Mouse (Mus musculus): ENCODE results near the gene Lefty2.

The Lefty2 gene

DNA sequence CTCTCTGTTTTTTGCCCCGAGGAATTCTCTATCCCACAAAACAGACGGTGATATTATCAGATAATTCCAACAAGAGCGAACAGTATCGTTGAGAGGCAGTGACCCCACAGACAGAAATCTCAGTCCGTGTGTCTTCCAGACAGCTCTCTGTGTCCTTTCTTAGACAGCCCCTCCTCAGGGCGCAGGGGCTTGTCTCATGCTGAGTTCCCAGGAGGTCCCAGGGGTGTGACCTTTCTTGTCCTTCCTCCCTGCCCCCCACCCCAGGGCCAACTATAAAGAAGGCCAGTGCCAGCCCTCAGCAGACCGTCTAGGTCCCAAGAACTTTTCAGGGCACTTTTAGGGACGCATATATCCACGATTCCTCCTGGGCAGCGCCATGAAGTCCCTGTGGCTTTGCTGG lies at the start of gene Lefty2:
Gene Lefty2 (plus strand): TSS at position 301 of the 400 bp plus-strand sequence.
- no peak for TF ChIP-seq GATA4 (IDR thresholded peaks at IDR 0.05; ENCODE audit: insufficient replicate concordance, low read length)

DNA sequence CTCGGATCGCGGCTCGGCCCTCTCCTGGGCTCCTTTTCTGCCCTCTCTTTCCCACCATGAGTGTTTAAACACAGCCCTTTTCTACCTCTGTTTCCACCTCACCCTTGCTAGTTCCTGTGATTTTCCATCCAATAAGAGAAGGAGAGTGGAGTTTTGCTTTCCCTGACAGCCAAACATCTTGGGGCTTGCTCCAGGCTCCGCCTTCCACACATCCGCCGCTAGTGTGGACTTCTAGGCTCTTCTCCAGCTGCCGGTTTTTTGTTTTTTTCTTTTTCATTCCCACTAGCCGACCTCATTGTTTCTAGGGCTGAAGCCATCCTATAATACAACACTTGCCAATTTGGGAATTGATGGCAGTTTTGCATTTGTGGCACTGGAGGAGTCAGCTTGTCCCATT lies 44.8 kb upstream of the Lefty2 start:
- no peak for TF ChIP-seq GATA4 (IDR thresholded peaks at IDR 0.05; ENCODE audit: insufficient replicate concordance, low read length)

DNA sequence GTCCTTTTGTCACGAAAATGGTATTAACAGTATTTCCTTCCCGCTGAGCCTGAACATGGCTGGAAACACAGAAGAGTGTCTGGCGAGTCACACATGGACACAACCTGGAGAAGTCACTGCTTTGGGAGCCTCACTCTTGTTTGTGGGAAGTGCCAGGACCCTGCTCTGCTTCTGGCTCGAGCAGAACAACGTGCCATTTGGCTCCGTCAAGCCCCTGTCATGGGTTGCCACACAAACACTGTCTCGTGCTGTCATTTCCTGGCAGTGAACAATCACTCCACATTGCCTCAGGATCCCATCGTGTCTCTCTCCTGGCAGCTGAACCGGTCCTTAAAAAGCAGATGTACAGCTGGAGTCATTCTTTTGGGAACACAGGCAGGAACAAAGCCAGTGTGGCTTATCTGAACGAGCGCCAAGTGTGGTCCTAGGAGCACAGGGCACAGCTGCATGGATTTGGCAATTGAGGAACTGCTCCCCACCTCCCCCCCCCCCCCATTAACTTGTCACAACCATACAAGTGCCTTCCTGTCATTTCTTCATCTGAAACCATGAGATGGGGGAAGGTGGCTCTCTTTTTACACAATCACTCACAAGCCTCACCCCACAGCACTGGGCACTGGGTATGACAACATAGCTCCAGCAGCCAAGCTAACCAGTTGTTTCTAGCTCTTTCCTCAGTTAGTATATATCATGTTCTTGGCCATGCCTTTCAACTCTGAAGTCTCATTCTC lies 44.2 kb upstream of the Lefty2 start:
- TF ChIP-seq GATA4 (IDR thresholded peaks at IDR 0.05; ENCODE audit: insufficient replicate concordance, low read length) = no peak

DNA sequence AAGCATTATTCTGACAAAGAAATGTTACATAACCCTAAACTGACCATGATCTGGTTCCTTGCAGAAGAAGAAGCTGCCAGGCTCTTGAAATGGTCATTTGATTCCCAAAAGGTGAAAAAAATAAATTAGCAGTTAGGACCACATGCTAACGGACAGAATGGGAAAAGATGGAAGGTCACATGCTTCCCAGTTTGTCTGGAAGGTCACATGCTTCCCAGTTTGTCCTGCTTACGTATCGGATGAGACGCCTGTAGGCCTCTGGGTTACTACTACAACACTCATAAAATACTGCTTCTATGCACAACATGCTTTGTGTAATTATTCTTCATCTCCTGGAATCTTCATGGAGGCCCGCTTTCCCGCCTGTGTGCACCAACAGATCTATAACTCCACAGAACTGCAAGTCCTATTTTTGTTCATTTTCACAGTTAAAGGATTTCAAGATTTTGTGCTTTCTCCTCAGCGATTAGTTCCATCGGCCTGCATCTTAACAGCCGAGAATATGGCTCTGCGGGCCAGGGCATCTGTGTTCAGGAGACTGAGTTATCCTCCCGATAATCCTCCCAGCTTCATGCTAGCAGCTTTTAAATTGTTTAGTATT lies 43.1 kb upstream of the Lefty2 start:
- no peak for TF ChIP-seq GATA4 (IDR thresholded peaks at IDR 0.05; ENCODE audit: insufficient replicate concordance, low read length)

DNA sequence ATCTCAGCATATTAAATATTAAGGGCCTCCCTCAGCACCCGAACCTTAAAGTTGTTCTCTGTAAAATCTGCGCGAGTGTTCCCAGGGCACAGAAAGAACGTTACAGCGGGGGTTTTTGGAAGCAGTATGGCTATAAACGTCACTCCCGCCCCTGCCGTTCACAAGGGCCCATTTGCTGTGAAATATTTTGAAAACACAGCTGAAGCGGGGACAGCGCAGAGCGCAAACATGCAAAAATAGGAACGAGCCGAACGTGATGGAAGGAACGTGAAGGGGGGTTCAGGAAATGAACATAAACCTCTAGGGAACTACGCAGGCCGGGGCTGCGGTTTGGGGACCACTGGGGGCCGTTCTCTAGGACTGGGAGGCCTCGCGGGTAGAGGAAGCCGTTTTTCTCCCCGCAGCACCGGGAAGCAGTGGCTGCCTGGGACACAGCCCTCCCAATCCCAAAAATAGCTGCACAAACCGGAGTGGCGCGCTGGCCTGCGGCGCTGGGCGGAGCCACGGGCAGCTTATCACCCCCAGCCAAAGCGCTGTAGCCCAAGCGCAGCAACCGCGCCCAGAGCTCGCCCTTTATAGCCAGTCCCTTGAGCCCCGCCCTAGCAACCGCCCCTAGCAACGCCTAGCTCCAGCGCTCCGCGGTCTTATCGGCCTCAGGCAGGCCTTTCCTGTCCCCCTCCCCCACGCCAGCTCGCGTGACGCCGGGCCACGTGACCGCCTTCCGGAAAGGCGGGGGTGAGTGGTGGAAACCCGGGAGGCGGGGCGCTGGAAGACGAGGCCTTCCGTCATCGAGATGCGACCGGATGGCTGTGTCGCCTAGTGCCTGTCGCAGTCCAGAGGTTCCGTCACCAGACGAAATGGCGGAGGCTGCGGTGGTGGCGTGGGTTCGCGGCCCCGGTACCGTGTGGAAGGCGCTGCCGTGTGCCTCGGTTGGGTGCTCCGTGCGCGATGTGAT lies 42.3 kb upstream of the Lefty2 start, which contains the start of gene Sde2:
Gene Sde2 (plus strand): TSS at position 812 of the 955 bp plus-strand sequence.
- peak; percentile 100; the same call in 1 of the 2 replicates for TF ChIP-seq GATA4 (IDR thresholded peaks at IDR 0.05; ENCODE audit: insufficient replicate concordance, low read length)

DNA sequence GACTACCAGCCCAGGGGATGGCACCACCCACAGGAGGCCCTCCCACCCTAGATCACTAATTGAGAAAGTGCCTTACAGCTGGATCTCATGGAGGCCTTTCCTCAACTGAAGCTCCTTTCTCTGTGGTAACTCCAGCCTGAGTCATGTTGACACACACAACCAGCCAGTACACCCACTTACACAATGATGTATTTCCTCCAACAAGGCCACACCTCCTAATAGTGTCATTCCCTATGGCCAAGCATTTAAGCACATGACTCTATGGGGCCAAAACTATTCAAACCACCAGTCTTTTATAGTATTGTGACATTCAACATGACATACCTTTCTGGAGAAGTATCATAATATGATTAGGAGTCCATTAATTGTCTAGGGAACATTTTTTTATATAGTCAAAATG lies 34.1 kb upstream of the Lefty2 start:
- TF ChIP-seq GATA4 (IDR thresholded peaks at IDR 0.05; ENCODE audit: insufficient replicate concordance, low read length) = no peak

DNA sequence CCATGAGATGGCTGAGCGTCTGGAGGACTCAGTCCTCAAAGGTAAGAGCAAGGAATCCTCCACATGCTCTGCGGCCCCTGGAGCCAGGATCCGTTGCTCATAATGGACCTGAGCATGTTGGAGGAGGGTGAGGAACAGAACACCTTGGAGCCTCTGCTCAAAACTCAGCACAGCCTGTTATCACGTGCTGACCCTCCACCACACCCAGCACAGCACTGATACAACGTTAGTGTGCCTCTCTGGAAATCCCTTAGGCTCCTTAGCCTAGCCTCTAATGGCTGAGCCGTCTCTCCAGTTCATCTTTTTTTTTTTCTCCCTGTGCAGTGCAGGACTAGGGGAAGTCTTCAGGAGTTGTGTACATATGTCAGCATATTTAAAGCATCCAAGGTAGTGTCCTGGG lies 32.9 kb upstream of the Lefty2 start:
- TF ChIP-seq GATA4 (IDR thresholded peaks at IDR 0.05; ENCODE audit: insufficient replicate concordance, low read length) = no peak

DNA sequence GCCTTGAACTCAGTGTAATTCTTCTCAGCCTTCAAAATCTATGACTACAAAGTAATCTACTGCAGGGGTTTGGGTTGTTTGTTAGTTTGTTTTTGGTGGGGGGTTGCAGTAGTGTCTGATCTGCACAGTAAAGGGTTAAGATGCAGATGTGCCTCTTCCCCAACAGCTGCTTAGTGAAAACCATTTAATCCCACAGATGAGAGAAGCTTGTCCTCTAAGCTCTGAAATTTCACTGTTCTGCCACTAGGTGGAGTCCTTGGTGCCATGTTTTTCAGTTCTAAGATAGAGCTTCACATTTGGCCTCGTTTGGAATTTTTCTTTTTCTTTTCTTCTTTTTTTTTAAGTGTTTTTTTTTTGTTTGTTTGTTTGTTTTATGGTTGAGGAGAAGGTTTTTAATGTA lies 29.3 kb upstream of the Lefty2 start:
- no peak for TF ChIP-seq GATA4 (IDR thresholded peaks at IDR 0.05; ENCODE audit: insufficient replicate concordance, low read length)

DNA sequence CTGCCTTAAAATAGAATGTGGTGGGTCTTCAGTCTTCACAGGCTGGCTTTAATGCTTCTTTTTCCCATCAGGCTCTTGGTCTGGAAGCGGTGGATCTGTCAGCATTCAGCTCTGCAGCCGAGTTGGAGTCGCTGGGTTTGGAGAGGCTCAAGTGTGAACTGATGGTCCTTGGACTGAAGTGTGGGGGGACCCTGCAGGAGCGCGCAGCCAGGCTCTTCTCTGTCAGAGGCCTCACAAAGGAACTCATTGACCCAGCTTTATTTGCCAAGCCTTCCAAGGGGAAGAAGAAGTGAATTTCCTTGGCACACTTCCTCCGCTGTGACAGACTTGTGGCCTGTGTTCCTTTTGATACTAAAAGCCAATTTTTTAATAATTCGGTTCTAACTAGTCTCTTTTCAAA lies 26.9 kb upstream of the Lefty2 start:
- TF ChIP-seq GATA4 (IDR thresholded peaks at IDR 0.05; ENCODE audit: insufficient replicate concordance, low read length) = no peak

DNA sequence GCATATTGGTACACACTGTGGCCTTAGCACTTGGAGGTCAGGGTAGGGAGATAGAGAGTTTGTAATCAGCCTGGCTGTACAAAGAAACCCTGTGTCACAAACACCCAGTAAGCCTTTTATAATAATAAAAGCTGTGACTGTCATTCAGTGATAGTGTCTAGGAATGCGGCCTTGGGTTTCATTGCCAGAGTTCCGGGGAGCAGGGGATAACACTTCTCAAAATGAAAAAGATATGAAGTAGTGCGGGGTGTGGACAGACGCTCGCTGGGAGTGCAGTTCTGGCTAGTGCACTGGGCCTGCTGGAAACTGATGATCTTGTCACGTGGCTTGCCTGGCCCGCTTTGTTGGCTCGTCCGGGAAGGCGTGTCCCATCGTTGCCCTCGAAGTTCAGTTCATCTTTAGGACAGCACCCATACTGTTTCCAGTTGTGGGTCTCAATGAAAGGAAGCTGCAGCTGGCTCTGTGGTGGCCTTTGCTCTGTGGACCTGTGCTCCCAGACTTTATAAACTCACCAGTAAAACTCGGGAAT lies 22.7 kb upstream of the Lefty2 start:
- TF ChIP-seq GATA4 (IDR thresholded peaks at IDR 0.05; ENCODE audit: insufficient replicate concordance, low read length) = no peak

DNA sequence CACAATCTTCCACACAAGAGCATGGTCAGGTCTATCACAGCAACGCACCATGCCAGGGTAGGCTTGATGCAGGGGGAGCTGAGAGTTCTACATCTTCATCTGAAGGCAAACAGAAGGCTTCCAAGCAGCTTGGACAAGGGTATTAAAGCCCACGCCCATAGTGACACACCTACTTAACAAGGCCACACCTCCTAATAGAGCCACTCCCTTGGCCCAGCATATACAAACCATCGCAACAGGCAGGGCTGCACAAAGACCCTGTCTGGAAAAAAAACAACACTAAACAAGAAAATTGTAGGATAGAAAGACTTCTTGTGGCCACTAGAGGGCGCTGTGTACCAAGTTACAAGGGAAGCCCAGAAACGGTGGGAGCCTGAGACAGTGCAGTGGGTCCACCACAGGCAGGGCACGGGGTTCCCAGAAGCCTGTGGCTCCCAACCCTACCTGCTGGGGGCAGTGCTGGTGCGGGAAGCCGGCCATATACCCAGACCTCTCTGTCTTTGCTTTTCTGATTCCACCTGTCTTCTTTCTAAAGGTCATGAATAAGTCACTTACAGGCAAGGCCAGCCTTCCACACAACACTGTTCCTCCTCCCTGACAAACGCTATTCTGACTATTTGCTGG lies 18.9 kb upstream of the Lefty2 start:
- no peak for TF ChIP-seq GATA4 (IDR thresholded peaks at IDR 0.05; ENCODE audit: insufficient replicate concordance, low read length)

DNA sequence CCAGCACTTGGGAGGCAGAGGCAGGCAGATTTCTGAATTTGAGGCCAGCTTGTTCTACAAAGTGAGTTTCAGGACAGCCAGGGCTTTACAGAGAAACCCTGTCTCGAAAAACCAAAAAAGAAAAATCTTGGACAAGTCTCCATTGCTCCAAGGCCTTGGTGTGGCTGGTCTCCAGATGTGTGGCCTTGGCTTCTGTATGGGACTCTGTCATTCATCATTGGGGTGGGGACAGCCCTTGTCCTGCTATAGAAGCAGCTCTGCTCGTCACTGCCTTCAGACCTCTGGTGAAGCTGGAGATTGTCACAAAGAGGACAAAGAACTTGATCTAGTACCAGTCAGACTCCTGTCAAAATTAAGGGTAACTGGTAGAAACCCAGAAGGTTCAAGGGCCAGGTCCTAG lies 18.3 kb upstream of the Lefty2 start:
- TF ChIP-seq GATA4 (IDR thresholded peaks at IDR 0.05; ENCODE audit: insufficient replicate concordance, low read length) = no peak

DNA sequence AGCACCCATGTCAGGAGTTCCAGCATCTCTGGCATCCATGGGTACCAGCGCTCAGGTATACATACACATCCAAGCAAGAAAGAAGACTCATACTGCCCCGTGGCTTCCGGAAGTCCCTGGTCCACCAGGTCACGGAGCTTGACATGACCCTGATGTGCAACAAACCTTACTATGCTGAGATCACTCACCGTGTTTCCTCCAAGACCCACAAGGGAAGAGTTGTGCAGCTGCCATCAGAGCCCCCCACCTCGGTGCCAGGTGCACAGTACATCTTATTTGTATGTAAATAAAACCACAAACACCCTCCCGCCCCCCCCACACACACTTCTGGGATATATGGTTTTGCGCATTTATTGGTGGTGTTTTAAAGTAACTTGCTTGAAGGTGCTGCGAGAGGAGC lies 17.8 kb upstream of the Lefty2 start:
- TF ChIP-seq GATA4 (IDR thresholded peaks at IDR 0.05; ENCODE audit: insufficient replicate concordance, low read length) = no peak

DNA sequence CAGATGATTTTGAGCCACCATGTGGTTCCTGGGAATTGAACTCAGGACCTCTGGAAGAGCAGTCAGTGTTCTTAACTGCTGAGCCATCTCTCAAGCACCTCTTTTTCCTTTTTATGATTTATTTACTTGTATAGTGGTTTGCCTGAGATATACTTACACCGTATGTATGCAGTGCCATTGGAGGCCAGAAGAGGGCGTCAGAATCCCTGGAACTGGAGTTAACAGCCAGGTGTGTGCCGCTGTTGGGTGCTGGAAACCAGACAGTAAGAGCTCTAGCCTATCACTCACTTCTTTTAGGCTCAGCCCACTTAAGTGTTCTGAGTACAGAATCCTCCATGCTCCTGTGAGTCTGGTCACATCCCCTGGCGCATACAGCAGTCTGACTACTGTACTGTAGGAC lies 15.4 kb upstream of the Lefty2 start:
- TF ChIP-seq GATA4 (IDR thresholded peaks at IDR 0.05; ENCODE audit: insufficient replicate concordance, low read length) = no peak

DNA sequence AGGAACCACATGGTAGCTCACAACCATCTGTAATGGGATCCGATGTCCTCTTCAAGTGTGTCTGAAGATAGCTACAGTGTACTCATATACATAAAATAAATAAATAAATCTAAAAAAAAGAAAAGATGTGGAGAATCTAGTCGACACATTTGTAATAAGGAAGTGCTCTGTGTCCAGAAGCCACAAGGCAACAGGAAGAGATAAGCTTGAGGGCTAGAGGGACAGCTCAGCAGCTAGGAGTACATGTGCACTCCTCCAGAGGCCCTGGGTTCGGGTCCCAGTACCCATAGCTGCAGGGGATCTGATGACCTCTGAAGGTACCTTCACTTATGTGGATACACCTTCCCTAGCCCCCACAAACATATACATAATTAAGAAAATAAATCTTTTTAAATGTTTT lies 11.1 kb upstream of the Lefty2 start:
- no peak for TF ChIP-seq GATA4 (IDR thresholded peaks at IDR 0.05; ENCODE audit: insufficient replicate concordance, low read length)
